Mouse (Mus musculus) C2C12 (cell line): ENCODE data around the gene Nat10.

Source experiments
- CEBPB ChIP-seq: IDR thresholded peaks from one replicate; pipeline ENCODE4 v1.6.1; 2011; ENCODE audit warnings: low read depth, mild to moderate bottlenecking, control low read depth, moderate library complexity
- CTCF ChIP-seq: IDR thresholded peaks from one replicate; pipeline ENCODE4 v1.5.1; 2011; ENCODE audit not compliant: control insufficient read depth, insufficient read depth, insufficient read length
- MAX ChIP-seq: IDR thresholded peaks from one replicate; pipeline ENCODE4 v1.6.1; 2011; ENCODE audit warnings: mild to moderate bottlenecking, control low read depth
- MYOD1 ChIP-seq: IDR thresholded peaks from one replicate; pipeline ENCODE4 v1.6.1; 2011; ENCODE audit warnings: low read depth; ENCODE audit not compliant: control insufficient read depth, insufficient read length
- MYOG ChIP-seq: IDR thresholded peaks from one replicate; pipeline ENCODE4 v1.6.1; 2011; ENCODE audit not compliant: control insufficient read depth, insufficient read length; ENCODE audit errors: extremely low read depth
- USF1 ChIP-seq: IDR thresholded peaks from one replicate; pipeline ENCODE4 v1.6.1; 2011; ENCODE audit warnings: low read depth, mild to moderate bottlenecking, control low read depth, moderate library complexity

DNA sequence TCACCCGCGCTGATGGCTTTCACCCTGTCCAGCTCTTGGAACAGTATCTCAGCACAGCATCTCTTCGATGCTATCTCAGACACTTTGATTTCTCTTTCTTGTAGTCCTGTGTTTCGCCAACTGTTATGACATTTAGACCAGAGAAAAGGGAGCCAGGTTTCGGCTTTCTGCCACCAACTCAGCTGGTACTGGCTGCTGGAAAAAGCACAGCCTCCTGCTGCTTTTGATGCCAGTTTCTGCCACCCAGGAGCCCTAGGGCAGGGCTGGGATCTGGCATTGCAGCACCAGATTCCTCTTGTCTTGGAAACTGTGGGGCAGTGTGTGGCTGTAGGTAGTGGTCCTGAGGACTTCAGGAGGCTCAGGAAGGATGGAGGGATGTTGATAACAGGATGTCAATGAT, 79.9 kb downstream of the Nat10 start:
- TF ChIP-seq CTCF (no peak), CEBPB (no peak), MAX (no peak), MYOD1 (no peak), USF1 (no peak), MYOG (no peak)
